Mouse (Mus musculus): ENCODE measurements at regions not wholly inside any gene's neighbourhood (a gene's known extent, or its start where the extent isn't known, plus 50 kb on each side); places are given as distances from the start of the nearest gene placed in this dataset.

DNA sequence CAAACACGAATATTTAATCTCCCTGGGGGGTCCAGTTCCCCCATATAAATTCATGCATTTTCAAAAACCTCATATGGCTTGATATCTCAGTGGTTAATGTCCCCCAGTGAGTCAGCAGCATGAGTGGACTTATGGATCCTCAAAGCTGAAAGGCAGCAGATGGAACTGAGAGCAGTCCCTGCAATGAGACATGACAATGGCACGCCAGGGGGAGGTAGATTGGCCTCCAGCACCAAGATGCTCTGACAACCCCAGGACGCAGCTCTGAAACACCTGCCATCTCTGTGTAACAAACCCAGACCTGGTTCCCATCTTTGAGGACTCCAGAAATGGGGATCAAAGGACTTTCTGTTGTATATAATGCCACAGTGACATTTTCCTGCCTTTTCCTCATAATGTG, 210.6 kb upstream of the Lmcd1 start:
- no peaks in the 10 kb centered on the region for H3K36me3 ChIP-seq (ENCODE audit: insufficient read depth, low read length)
- DNase-seq (ENCODE audit: low spot score): no peak

DNA sequence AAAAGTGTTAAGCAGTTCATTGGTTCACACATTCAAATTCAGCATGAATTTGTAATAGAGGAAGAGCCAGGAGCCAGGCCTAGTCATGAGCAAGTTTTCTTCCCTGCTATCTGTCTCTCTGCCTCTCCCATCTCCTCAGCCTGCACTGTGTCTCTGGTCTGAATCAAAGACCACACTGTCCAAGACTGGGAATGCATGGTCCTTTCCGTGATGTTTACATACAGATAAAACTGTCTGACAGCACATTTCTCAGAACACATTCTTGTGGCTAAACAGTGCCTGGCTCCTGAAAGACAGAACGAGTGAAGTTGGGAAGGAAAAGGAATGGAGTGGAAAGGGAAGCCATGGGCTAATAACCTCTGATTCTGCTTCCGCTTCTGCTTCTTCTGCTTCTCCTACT, 183.0 kb upstream of the Lmcd1 start:
- no peaks in the 10 kb centered on the region for H3K27me3 ChIP-seq (ENCODE audit: insufficient read depth, low read length)
- DNase-seq (ENCODE audit: low spot score): peak; percentile 47
- no peak for ATAC-seq (replicated peaks; ENCODE audit: low FRiP score, low read depth)

More for the DNA sequence above, 210.6 kb upstream of the Lmcd1 start:
- WGBS: 79% methylated on average over 3 of the region's 3 CpGs
- no peak for TF ChIP-seq CTCF (IDR thresholded peaks at IDR 0.05; ENCODE audit: low read depth)
- Histone ChIP-seq H3K9me3 (replicated peaks; ENCODE audit: low read length) (no peaks in the 10 kb centered on the region), H3K4me3 (replicated peaks; ENCODE audit: low read depth, low read length) (no peak overlapping the region), H3K9ac (ENCODE audit: low read depth, low read length) (no peak overlapping the region), H3K4me2 (ENCODE audit: low read length) (no peak overlapping the region), H3K4me1 (replicated peaks; ENCODE audit: insufficient read depth, low read length) (no peaks in the 10 kb centered on the region), H3K27ac (no peak overlapping the region), H3K27me3 (ENCODE audit: insufficient read depth, low read length) (no peaks in the 10 kb centered on the region)
- no peak for ATAC-seq (replicated peaks; ENCODE audit: low FRiP score, low read depth)

DNA sequence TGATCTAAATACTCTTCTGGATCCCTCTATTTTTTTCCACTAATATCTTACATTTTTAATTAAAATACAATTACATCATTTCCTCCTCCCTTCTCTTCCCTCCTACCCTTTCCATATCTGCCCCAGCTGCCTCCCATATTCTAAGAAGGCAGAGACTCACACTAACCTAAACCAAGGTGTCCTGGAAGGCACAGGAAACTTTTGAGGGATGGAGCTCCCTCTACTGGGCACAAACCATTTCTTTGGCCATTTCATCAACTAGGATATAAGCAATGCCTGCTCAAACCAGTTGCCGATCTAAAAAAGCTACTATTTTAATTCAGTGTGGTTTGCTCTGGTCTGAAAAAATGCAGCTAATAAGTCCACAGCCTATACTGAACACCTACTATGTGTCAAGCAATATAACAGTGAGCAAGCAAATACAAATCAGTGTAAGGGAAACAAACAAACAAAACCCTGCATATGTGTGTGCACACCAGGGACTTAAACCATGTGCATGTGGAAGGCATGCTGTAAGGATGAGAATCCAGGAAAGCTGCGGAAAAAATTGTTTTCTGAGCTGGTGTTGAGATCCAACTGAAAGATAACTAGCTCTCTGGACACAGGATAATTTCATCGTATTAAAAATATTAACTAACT, 182.3 kb upstream of the Lmcd1 start:
- H3K27ac ChIP-seq: no peak overlapping the region
- no peaks in the 10 kb centered on the region for H3K4me1 ChIP-seq (replicated peaks; ENCODE audit: insufficient read depth, low read length)
- no peaks in the 10 kb centered on the region for H3K36me3 ChIP-seq (ENCODE audit: insufficient read depth, low read length)
- peak; percentile 76 for TF ChIP-seq CTCF (IDR thresholded peaks at IDR 0.05; ENCODE audit: low read depth)
- ATAC-seq (replicated peaks; ENCODE audit: low FRiP score, low read depth) (no peak; the same call in 1 of the 2 replicates), DNase-seq (ENCODE audit: low spot score) (peak; percentile 69)
- no peak overlapping the region for H3K4me3 ChIP-seq (replicated peaks; ENCODE audit: low read depth, low read length)
- 56% methylated on average over 3 of the region's 3 CpGs for WGBS
- H3K4me2 ChIP-seq (ENCODE audit: low read length): no peak overlapping the region
- no peaks in the 10 kb centered on the region for H3K9me3 ChIP-seq (replicated peaks; ENCODE audit: low read length)
- no peaks in the 10 kb centered on the region for H3K27me3 ChIP-seq (ENCODE audit: insufficient read depth, low read length)
- H3K9ac ChIP-seq (ENCODE audit: low read depth, low read length): no peak overlapping the region

More for the DNA sequence above, 183.0 kb upstream of the Lmcd1 start:
- no peak overlapping the region for H3K4me2 ChIP-seq (ENCODE audit: low read length)
- no peak overlapping the region for H3K27ac ChIP-seq
- WGBS: 66% methylated on average over 3 of the region's 3 CpGs
- H3K4me3 ChIP-seq (replicated peaks; ENCODE audit: low read depth, low read length): no peak overlapping the region
- no peaks in the 10 kb centered on the region for H3K36me3 ChIP-seq (ENCODE audit: insufficient read depth, low read length)
- H3K9ac ChIP-seq (ENCODE audit: low read depth, low read length): no peak overlapping the region
- no peak for TF ChIP-seq CTCF (IDR thresholded peaks at IDR 0.05; ENCODE audit: low read depth)
- no peaks in the 10 kb centered on the region for H3K9me3 ChIP-seq (replicated peaks; ENCODE audit: low read length)
- no peaks in the 10 kb centered on the region for H3K4me1 ChIP-seq (replicated peaks; ENCODE audit: insufficient read depth, low read length)

DNA sequence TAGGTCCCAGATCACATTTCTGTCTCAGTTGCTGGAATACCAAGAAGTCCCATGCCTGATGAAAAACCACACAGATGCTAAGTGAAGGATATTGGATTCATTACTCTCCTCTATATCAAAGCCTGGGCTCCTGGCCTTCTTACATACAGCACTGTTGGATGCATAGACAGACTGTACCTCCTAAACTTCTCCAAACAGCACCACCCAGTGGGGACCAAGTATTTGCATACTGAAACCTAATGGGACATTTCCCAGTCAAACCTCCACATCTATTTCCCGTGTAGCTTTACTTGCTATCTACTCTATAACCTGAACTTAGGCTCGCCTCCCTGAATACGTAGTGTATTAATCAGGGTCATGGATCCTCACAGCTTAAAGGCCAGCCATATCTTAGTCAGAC, 180.3 kb upstream of the Lmcd1 start:
- no peaks in the 10 kb centered on the region for H3K27me3 ChIP-seq (ENCODE audit: insufficient read depth, low read length)
- 71% methylated on average over 3 of the region's 3 CpGs for WGBS
- ATAC-seq (replicated peaks; ENCODE audit: low FRiP score, low read depth) (no peak), DNase-seq (ENCODE audit: low spot score) (peak; percentile 50)
- H3K4me3 ChIP-seq (replicated peaks; ENCODE audit: low read depth, low read length): no peak overlapping the region
- H3K36me3 ChIP-seq (ENCODE audit: insufficient read depth, low read length): no peaks in the 10 kb centered on the region
- no peak overlapping the region for H3K27ac ChIP-seq
- no peak overlapping the region for H3K9ac ChIP-seq (ENCODE audit: low read depth, low read length)
- no peaks in the 10 kb centered on the region for H3K9me3 ChIP-seq (replicated peaks; ENCODE audit: low read length)
- peak; percentile 59 for TF ChIP-seq CTCF (IDR thresholded peaks at IDR 0.05; ENCODE audit: low read depth)
- H3K4me1 ChIP-seq (replicated peaks; ENCODE audit: insufficient read depth, low read length): no peaks in the 10 kb centered on the region
- H3K4me2 ChIP-seq (ENCODE audit: low read length): no peak overlapping the region

DNA sequence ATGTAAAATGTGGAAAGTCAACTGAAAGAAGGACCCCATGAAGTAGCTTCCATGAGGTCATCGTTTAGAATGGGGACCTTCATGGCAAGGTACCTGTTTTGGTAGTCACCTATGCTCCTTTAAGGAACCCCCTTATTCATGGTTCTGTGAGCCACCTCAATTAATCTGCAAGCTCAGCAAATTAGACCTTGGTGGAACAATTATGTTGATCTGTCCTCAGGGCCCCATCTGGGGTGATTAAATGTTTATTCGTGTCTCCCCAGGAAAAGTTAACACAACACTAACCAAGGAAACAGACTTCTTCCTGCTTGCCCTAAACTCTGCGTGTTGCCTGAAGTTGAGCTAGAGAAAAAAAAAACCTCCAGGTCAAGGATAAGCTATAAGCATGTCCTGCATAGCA, 175.9 kb upstream of the Lmcd1 start:
- H3K27me3 ChIP-seq (ENCODE audit: insufficient read depth, low read length): no peaks in the 10 kb centered on the region
- no peaks in the 10 kb centered on the region for H3K9me3 ChIP-seq (replicated peaks; ENCODE audit: low read length)
- no peak for TF ChIP-seq CTCF (IDR thresholded peaks at IDR 0.05; ENCODE audit: low read depth)
- H3K36me3 ChIP-seq (ENCODE audit: insufficient read depth, low read length): no peaks in the 10 kb centered on the region
- H3K4me3 ChIP-seq (replicated peaks; ENCODE audit: low read depth, low read length): no peak overlapping the region
- H3K4me2 ChIP-seq (ENCODE audit: low read length): no peak overlapping the region
- H3K4me1 ChIP-seq (replicated peaks; ENCODE audit: insufficient read depth, low read length): no peaks in the 10 kb centered on the region
- no peak for ATAC-seq (replicated peaks; ENCODE audit: low FRiP score, low read depth)
- H3K27ac ChIP-seq: no peak overlapping the region
- 71% methylated on average over 3 of the region's 3 CpGs for WGBS
- DNase-seq (ENCODE audit: low spot score): no peak
- no peak overlapping the region for H3K9ac ChIP-seq (ENCODE audit: low read depth, low read length)

DNA sequence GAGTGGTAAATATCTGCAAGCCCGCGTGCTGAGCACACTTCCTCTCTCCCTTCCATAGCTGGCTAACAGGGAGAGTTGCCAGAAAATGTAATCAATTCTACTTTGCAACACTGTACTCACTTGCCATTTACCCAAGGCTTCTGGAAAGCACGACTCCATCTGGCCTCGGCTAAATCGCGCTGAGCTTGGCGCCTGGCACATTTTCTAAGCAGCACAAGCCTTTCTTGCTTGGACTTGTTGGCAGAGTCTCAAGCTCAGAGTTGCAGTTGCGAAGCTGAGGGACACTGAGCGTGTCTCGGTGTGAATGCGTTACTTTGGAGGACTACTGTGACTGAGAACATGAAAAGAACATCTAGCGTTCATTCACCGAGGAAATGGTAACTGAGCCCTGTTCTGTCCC, 164.9 kb upstream of the Lmcd1 start:
- no peak overlapping the region for H3K4me2 ChIP-seq (ENCODE audit: low read length)
- TF ChIP-seq CTCF (IDR thresholded peaks at IDR 0.05; ENCODE audit: low read depth): no peak
- no peak overlapping the region for H3K4me3 ChIP-seq (replicated peaks; ENCODE audit: low read depth, low read length)
- H3K9me3 ChIP-seq (replicated peaks; ENCODE audit: low read length): no peaks in the 10 kb centered on the region
- no peaks in the 10 kb centered on the region for H3K4me1 ChIP-seq (replicated peaks; ENCODE audit: insufficient read depth, low read length)
- H3K36me3 ChIP-seq (ENCODE audit: insufficient read depth, low read length): no peaks in the 10 kb centered on the region
- no peaks in the 10 kb centered on the region for H3K27me3 ChIP-seq (ENCODE audit: insufficient read depth, low read length)
- DNase-seq (ENCODE audit: low spot score) (no peak), ATAC-seq (replicated peaks; ENCODE audit: low FRiP score, low read depth) (no peak)
- WGBS: 92% methylated on average over 13 of the region's 13 CpGs
- no peak overlapping the region for H3K9ac ChIP-seq (ENCODE audit: low read depth, low read length)
- H3K27ac ChIP-seq: no peak overlapping the region

GRCm38 (mm10) chr6:112119180-112119579, 154.4 kb upstream of the Lmcd1 start:
- WGBS: 52% methylated on average over 2 of the region's 2 CpGs
- peak; percentile 37; the same call in 1 of the 2 replicates for TF ChIP-seq CTCF (IDR thresholded peaks at IDR 0.05; ENCODE audit: low read depth)
- no peaks in the 10 kb centered on the region for H3K4me1 ChIP-seq (replicated peaks; ENCODE audit: insufficient read depth, low read length)

More at GRCm38 (mm10) chr6:112119180-112119579, 154.4 kb upstream of the Lmcd1 start:
- H3K27ac ChIP-seq: no peak overlapping the region
- H3K9me3 ChIP-seq (replicated peaks; ENCODE audit: low read length): no peaks in the 10 kb centered on the region
- H3K4me3 ChIP-seq (replicated peaks; ENCODE audit: low read depth, low read length): no peak overlapping the region
- H3K36me3 ChIP-seq (ENCODE audit: insufficient read depth, low read length): no peaks in the 10 kb centered on the region
- no peak overlapping the region for H3K9ac ChIP-seq (ENCODE audit: low read depth, low read length)
- H3K27me3 ChIP-seq (ENCODE audit: insufficient read depth, low read length): no peaks in the 10 kb centered on the region
- no peak overlapping the region for H3K4me2 ChIP-seq (ENCODE audit: low read length)
- ATAC-seq (replicated peaks; ENCODE audit: low FRiP score, low read depth) (no peak), DNase-seq (ENCODE audit: low spot score) (no peak)

All from kidney, postnatal 0 days (tissue).